Mouse (Mus musculus): ENCODE results near the gene Zfp937. TPM values are rescaled to one million over a fixed set of nuclear protein-coding genes. Genes with fewer than 3 reads are reported as not detected.
"Not testable (repeated sequence)": the region's sequence is repeated elsewhere in the genome, so short reads cannot be mapped to it uniquely, and the experiment has no call there.

Gene Zfp937
- 10 to 100 TPM in 1 of 2 experiments, 1 to 10 TPM in 1; 9.0 to 11.1 TPM for total RNA-seq (2021)

- intact Hi-C loops (cut with DNase I): not testable (repeated sequence)
- peak; percentile 81 to 89 for DNase-seq (ENCODE audit: extremely low spot score in 1 of 2, low spot score in 2 of 2)
These were observed at the start of gene Zfp937 for GRCm38 (mm10) chr2:150217600-150218362. Zfp937 (plus strand) TSS chr2:150218073.

- intact Hi-C loops (cut with DNase I): no loop called here
- no peak for DNase-seq (ENCODE audit: extremely low spot score in 1 of 2, low spot score in 2 of 2)
These were observed 44.0 kb upstream of the Zfp937 start for GRCm38 (mm10) chr2:150173833-150174232.

GRCm38 (mm10) chr2:150179579-150179978 is 38.3 kb upstream of the Zfp937 start, which contains the start of gene Gm10770:
Gm10770 (minus strand) TSS chr2:150179679.
- intact Hi-C loops (cut with DNase I); DNase-seq (ENCODE audit: extremely low spot score in 1 of 2, low spot score in 2 of 2): not testable (repeated sequence)

- DNase-seq (ENCODE audit: extremely low spot score in 1 of 2, low spot score in 2 of 2); intact Hi-C loops (cut with DNase I): not testable (repeated sequence)
These were observed 36.8 kb upstream of the Zfp937 start for GRCm38 (mm10) chr2:150181046-150181445.

GRCm38 (mm10) chr2:150181570-150181999 is 36.3 kb upstream of the Zfp937 start, which contains the start of gene Gm14139:
Gm14139 (plus strand) TSS chr2:150181755.
- DNase-seq (ENCODE audit: extremely low spot score in 1 of 2, low spot score in 2 of 2); intact Hi-C loops (cut with DNase I): not testable (repeated sequence)

GRCm38 (mm10) chr2:150218363-150218725 is 471 bp downstream of the Zfp937 start:
- DNase-seq (ENCODE audit: extremely low spot score in 1 of 2, low spot score in 2 of 2); intact Hi-C loops (cut with DNase I): not testable (repeated sequence)

- DNase-seq (ENCODE audit: extremely low spot score in 1 of 2, low spot score in 2 of 2); intact Hi-C loops (cut with DNase I): not testable (repeated sequence)
These were observed 5.4 kb downstream of the Zfp937 start for GRCm38 (mm10) chr2:150223263-150223662.

- intact Hi-C loops (cut with DNase I): no loop called here
- no peak for DNase-seq (ENCODE audit: extremely low spot score in 1 of 2, low spot score in 2 of 2)
These were observed 25.3 kb downstream of the Zfp937 start for GRCm38 (mm10) chr2:150243211-150243610.

- intact Hi-C loops (cut with DNase I); DNase-seq (ENCODE audit: extremely low spot score in 1 of 2, low spot score in 2 of 2): not testable (repeated sequence)
These were observed 37.6 kb downstream of the Zfp937 start, which contains the start of gene Gm21994 for GRCm38 (mm10) chr2:150255491-150255890. Gm21994 (minus strand) TSS chr2:150255591.

GRCm38 (mm10) chr2:150256861-150257260 is 39.0 kb downstream of the Zfp937 start:
- intact Hi-C loops (cut with DNase I); DNase-seq (ENCODE audit: extremely low spot score in 1 of 2, low spot score in 2 of 2): not testable (repeated sequence)

- DNase-seq (ENCODE audit: extremely low spot score in 1 of 2, low spot score in 2 of 2); intact Hi-C loops (cut with DNase I): not testable (repeated sequence)
These were observed 39.4 kb downstream of the Zfp937 start, which contains the start of gene Gm14124 for GRCm38 (mm10) chr2:150257291-150257690. Gm14124 (plus strand) TSS chr2:150257517.

Other genes starting within 250 kb of the Zfp937 start
- 1 to 10 TPM; 8.3 to 8.5 TPM for gene Zfp120, start 81.4 kb upstream of the Zfp937 start, total RNA-seq (2021)
- gene Gm10770, start 38.4 kb upstream of the Zfp937 start, total RNA-seq (2021): not detected
- gene Gm14139, start 36.3 kb upstream of the Zfp937 start, total RNA-seq (2021): not detected
- gene Gm21994, start 37.5 kb downstream of the Zfp937 start, total RNA-seq (2021): 1 to 10 TPM; 8.2 to 9.5 TPM
- under 1 TPM; 0.28 to 0.30 TPM for gene Gm14124, start 39.4 kb downstream of the Zfp937 start, total RNA-seq (2021)
- gene Gm10130, start 105.6 kb downstream of the Zfp937 start, total RNA-seq (2021): 1 to 10 TPM; 2.6 to 2.7 TPM
- gene 3300002I08Rik, start 144.7 kb downstream of the Zfp937 start, total RNA-seq (2021): 10 to 100 TPM in 1 of 2 experiments, 1 to 10 TPM in 1; 8.8 to 10.5 TPM
- 1 to 10 TPM; 7.0 to 7.1 TPM for gene Zfp442, start 233.4 kb downstream of the Zfp937 start, total RNA-seq (2021)